Mouse (Mus musculus) kidney, postnatal 0 days (tissue): Measurements from ENCODE around the gene Pold2. TPM values are rescaled to one million over a fixed set of nuclear protein-coding genes. Genes with fewer than 3 reads are reported as not detected.
"Not testable (repeated sequence)": the region's sequence is repeated elsewhere in the genome, so short reads cannot be mapped to it uniquely, and the experiment has no call there.

ENCODE experiments used
- ATAC-seq: fragments of 200-750 bp; cut with Nextera tagmentation; replicated peaks from 2 replicates; pipeline ENCODE4 v1.8.0; 2017; ENCODE audit warnings: low read depth, moderate number of reproducible peaks, moderate TSS enrichment, moderate library complexity; ENCODE audit not compliant: low FRiP score
- DNase-seq: peaks from one replicate; pipeline ENCODE4 v3.0.0-alpha.2; 2016; ENCODE audit warnings: low spot score
- H3K27ac ChIP-seq: fragments of 300-500 bp; sonication (generic); 2 replicates; pipeline ENCODE4 v1.5.1; 2014; ENCODE audit warnings: mild to moderate bottlenecking
- H3K27me3 ChIP-seq: fragments of 300-500 bp; sonication (generic); 2 replicates; pipeline ENCODE4 v1.6.1; 2014; ENCODE audit warnings: low read length, mixed read lengths; ENCODE audit not compliant: insufficient read depth
- H3K36me3 ChIP-seq: fragments of 300-500 bp; sonication (generic); 2 replicates; pipeline ENCODE4 v1.6.1; 2014; ENCODE audit warnings: low read length, mixed read lengths; ENCODE audit not compliant: insufficient read depth
- H3K4me1 ChIP-seq: fragments of 300-500 bp; sonication (generic); replicated peaks from 2 replicates; pipeline ENCODE4 v1.6.1; 2014; ENCODE audit warnings: antibody characterized with exemption, low read length, mixed read lengths; ENCODE audit not compliant: insufficient read depth
- H3K4me2 ChIP-seq: fragments of 300-500 bp; sonication (generic); 2 replicates; pipeline ENCODE4 v1.6.1; 2014; ENCODE audit warnings: mild to moderate bottlenecking, low read length, moderate library complexity, mixed read lengths
- H3K4me3 ChIP-seq: fragments of 300-500 bp; sonication (generic); replicated peaks from 2 replicates; pipeline ENCODE4 v1.5.1; 2014; ENCODE audit warnings: low read depth, low read length
- H3K9ac ChIP-seq: fragments of 300-500 bp; sonication (generic); 2 replicates; pipeline ENCODE4 v1.6.1; 2014; ENCODE audit warnings: low read depth, low read length
- H3K9me3 ChIP-seq: fragments of 300-500 bp; sonication (generic); replicated peaks from 2 replicates; pipeline ENCODE4 v1.6.1; 2016; ENCODE audit warnings: low read length, inconsistent platforms, mixed read lengths
- CTCF ChIP-seq: IDR thresholded peaks from 2 replicates; pipeline ENCODE4 v1.5.1; 2016; ENCODE audit warnings: antibody characterized with exemption, low read depth, mild to moderate bottlenecking, moderate library complexity
- WGBS: fragments of 180-500 bp; shearing (Covaris S2); extraction: QIAGEN DNeasy Blood & Tissue Kit; methylation state at CpG from one replicate; pipeline ENCODE4 v1.1.7; 2014; 5-methylcytosine and 5-hydroxymethylcytosine counted together
- polyA plus RNA-seq: library from polyadenylated mRNA; unstranded; fragments of >200 nt; fragmentation: Nextera tagmentation; extraction: Ambion mirVana; gene quantifications from 2 replicates; pipeline ENCODE4 v1.2.1, GENCODE M21; 2015

Pold2 gene
- polyA plus RNA-seq, 1 experiment from 2014 or later: 74.4 TPM

DNA sequence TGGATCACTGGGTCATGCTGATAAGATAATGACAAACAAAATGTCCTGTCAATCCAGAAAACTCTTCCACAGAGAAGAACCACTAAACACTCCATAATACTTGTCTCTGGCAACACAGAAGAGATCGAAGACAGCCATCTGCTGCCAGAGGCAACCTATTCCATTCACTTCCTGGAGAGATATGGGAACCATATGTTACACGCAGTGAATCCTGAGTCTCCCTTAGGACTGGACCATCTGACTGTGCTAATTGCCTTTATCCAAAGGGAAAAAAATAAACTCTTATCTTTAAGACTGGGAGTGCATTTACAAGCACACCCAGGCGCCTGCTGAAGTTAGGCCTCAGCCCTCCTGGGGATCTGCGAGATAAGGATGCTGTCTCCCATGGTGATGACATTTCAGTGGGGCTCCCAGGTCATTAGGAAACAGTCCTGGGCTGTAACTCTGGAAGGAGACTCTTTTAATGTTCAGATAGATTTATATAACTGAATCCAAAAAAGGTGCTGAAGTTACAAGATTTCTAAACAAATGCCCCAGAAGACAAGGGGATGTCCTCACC, 14.8 kb upstream of the Pold2 start:
- no peak overlapping the region for H3K4me2 ChIP-seq
- no peak for DNase-seq
- H3K27me3 ChIP-seq: no peaks in the 10 kb centered on the region
- no peak overlapping the region for H3K9ac ChIP-seq
- H3K4me3 ChIP-seq: no peak overlapping the region
- WGBS: 50% methylated on average over 4 of the region's 4 CpGs
- no peak for ATAC-seq
- H3K36me3 ChIP-seq: no peaks in the 10 kb centered on the region
- H3K4me1 ChIP-seq: peaks cover 25% of the 10 kb centered on the region
- TF ChIP-seq CTCF: no peak
- H3K27ac ChIP-seq: peak overlapping the region; percentile 27; the same call in 1 of the 2 replicates
- H3K9me3 ChIP-seq: no peaks in the 10 kb centered on the region

DNA sequence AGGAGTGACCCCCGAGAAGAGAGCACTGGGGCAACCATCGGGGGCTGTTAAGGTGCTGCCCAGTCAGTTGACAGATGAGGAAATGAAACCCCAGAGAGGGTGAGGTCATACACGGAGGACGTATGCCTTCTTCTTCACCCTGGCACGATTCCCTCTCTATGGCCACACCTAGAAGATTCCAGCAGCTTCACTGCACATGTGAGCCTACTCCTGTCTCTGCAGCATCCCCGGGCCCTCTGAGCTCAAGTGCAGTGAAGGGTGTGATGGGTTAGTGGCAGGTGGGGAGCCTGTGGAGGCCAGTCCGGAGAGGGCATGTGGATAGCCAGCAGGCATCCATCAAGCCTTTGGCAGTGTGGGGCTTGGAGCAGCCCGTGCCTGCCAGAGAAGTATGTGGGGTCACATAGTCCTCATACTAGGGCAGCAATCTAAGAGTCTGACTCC, 14.1 kb upstream of the Pold2 start:
- no peak for TF ChIP-seq CTCF
- peak; percentile 87 for ATAC-seq
- Histone ChIP-seq H3K4me1 (peaks cover 18% of the 10 kb centered on the region), H3K9ac (no peak overlapping the region), H3K27ac (peak overlapping the region; percentile 27; the same call in 1 of the 2 replicates), H3K4me3 (no peak overlapping the region), H3K27me3 (no peaks in the 10 kb centered on the region), H3K9me3 (no peaks in the 10 kb centered on the region), H3K36me3 (no peaks in the 10 kb centered on the region), H3K4me2 (no peak overlapping the region)
- DNase-seq: peak; percentile 91
- 13% methylated on average over 8 of the region's 8 CpGs for WGBS

DNA sequence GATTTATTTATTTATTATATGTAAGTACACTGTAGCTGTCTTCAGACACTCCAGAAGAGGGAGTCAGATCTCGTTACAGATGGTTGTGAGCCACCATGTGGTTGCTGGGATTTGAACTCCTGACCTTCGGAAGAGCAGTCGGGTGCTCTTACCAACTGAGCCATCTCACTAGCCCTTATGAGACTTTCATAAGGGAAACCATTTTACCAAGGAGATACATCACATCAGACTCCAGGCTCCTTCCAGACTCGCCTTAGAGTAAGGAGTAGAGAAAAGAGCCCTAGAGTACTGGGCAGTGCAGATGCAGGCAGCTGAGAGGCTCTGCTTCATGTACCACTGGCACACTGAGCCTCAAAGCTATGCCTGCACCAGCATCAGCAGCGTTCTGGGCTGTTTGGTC, 10.5 kb upstream of the Pold2 start:
- H3K36me3 ChIP-seq, H3K9ac ChIP-seq, H3K4me3 ChIP-seq, H3K9me3 ChIP-seq, H3K27me3 ChIP-seq, H3K27ac ChIP-seq, DNase-seq, H3K4me2 ChIP-seq, ATAC-seq: not testable (repeated sequence)
- peaks cover 15% of the 10 kb centered on the region for H3K4me1 ChIP-seq
- 62% methylated on average over 5 of the region's 5 CpGs for WGBS

DNA sequence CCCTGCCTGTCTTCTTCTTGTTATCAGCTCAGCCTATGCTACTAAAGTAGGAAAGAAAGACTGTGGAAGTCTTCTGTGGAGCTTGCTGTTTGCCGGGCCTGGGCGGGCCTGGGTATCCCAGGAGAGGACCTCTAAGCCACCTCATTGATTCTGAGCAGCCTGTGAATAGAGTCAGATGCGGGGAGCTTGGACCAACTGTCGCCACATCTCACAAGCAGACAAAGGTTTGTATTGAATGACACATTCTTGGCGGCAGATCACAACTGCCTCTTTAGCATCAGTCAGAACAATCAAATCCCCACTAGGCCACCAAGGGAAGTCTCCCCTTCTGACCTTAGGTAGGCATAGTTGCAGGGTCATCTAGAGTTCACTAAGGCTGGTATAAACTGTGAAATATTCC, 9.2 kb upstream of the Pold2 start:
- no peaks in the 10 kb centered on the region for H3K9me3 ChIP-seq
- no peak overlapping the region for H3K4me3 ChIP-seq
- DNase-seq: no peak
- WGBS: 78% methylated on average over 5 of the region's 5 CpGs
- H3K36me3 ChIP-seq: no peaks in the 10 kb centered on the region
- no peak for TF ChIP-seq CTCF
- H3K27me3 ChIP-seq: no peaks in the 10 kb centered on the region
- H3K4me1 ChIP-seq: peaks cover 7% of the 10 kb centered on the region
- no peak overlapping the region for H3K27ac ChIP-seq
- no peak overlapping the region for H3K9ac ChIP-seq
- H3K4me2 ChIP-seq: no peak overlapping the region
- no peak for ATAC-seq

DNA sequence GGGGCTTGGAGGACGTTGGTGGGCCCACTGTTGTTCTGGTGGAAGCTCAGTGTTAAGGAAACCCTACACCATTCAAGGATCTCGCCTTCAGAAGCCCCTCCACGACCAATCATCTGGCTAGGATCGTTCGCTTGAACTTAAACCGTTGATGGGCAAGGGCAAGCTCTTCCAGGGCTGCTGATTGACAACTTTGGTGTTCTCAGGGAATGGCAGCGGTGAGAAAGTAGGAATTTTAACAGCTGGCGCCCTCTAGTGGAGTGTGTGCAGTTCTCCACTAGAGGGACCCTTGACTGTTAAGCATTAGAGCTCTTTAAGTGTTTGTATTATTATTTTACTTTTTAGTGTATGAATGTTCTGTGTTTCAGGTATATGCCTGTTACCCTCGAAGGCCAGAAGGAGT, 8.1 kb upstream of the Pold2 start:
- peak; percentile 89 for DNase-seq
- no peak overlapping the region for H3K4me2 ChIP-seq
- ATAC-seq: no peak
- H3K36me3 ChIP-seq: no peaks in the 10 kb centered on the region
- peak; percentile 95 for TF ChIP-seq CTCF
- no peaks in the 10 kb centered on the region; the same call in 1 of the 2 replicates for H3K4me1 ChIP-seq
- no peaks in the 10 kb centered on the region for H3K9me3 ChIP-seq
- no peaks in the 10 kb centered on the region for H3K27me3 ChIP-seq
- H3K9ac ChIP-seq: no peak overlapping the region
- H3K4me3 ChIP-seq: no peak overlapping the region
- no peak overlapping the region for H3K27ac ChIP-seq
- 16% methylated on average over 9 of the region's 9 CpGs for WGBS

DNA sequence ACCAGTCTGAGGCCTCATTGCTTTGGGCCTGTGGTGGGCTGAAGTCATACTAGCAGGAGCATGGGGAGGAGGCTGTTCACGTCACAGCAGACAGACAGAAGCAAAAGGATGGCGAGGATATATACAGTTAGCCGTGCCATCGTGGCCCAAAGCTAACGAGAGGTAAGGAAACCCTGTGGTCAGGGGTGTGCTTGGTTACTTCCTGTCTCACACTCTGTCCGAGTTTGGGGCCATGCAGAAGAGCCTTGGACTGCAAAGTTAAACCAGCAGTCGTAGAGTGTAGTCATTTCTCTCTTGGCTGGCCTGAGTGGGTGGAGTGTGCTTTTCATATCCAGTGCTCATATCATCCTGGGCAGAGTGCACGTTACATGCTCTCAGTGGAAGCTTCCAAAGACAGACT, 4.4 kb upstream of the Pold2 start:
- Histone ChIP-seq H3K4me3 (no peak overlapping the region), H3K4me2 (no peak overlapping the region), H3K36me3 (no peaks in the 10 kb centered on the region), H3K9me3 (no peaks in the 10 kb centered on the region), H3K4me1 (peaks cover 10% of the 10 kb centered on the region; the same call in 1 of the 2 replicates), H3K27ac (no peak overlapping the region), H3K27me3 (no peaks in the 10 kb centered on the region), H3K9ac (no peak overlapping the region)
- 71% methylated on average over 8 of the region's 8 CpGs for WGBS
- ATAC-seq (no peak), DNase-seq (no peak)
- no peak for TF ChIP-seq CTCF

DNA sequence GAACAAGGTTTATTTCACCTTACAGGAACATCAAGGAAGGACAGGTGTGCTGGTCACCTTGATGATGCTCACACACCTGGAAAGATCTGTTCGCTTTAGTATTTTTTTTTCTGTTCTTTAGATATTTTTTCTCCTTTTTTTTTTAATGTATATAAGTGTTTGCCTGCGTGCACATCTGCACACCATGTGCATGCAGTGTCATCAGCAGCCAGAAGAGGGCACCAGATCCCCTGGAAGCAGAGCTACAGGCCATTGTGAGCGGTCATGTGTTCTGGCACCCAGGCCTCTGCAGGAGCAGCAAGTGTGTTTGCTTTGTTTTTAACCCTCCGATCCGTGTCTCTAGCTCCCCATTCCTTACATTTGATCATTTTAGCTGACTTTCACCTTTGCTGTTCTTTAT, 1.8 kb upstream of the Pold2 start:
- no peaks in the 10 kb centered on the region for H3K27me3 ChIP-seq
- H3K4me2 ChIP-seq: no peak overlapping the region
- H3K4me3 ChIP-seq: no peak overlapping the region
- H3K36me3 ChIP-seq: peaks cover 8% of the 10 kb centered on the region; the same call in 1 of the 2 replicates
- no peak overlapping the region for H3K27ac ChIP-seq
- DNase-seq (peak; percentile 71), ATAC-seq (no peak)
- peaks cover 10% of the 10 kb centered on the region; the same call in 1 of the 2 replicates for H3K4me1 ChIP-seq
- no peak overlapping the region for H3K9ac ChIP-seq
- peak; percentile 83 for TF ChIP-seq CTCF
- H3K9me3 ChIP-seq: no peaks in the 10 kb centered on the region
- 63% methylated on average over 5 of the region's 5 CpGs for WGBS
